Mouse (Mus musculus) embryo, embryonic 10.5 days (tissue): ENCODE data around the gene Gm1123.
A peak's percentile ranks its signal among the peaks of the same experiment; 100 is the strongest.

ENCODE experiments used
- DNase-seq: peaks from one replicate; pipeline ENCODE4 v3.0.0-alpha.2; 2015; ENCODE audit warnings: low spot score

Gene Gm1123

DNA sequence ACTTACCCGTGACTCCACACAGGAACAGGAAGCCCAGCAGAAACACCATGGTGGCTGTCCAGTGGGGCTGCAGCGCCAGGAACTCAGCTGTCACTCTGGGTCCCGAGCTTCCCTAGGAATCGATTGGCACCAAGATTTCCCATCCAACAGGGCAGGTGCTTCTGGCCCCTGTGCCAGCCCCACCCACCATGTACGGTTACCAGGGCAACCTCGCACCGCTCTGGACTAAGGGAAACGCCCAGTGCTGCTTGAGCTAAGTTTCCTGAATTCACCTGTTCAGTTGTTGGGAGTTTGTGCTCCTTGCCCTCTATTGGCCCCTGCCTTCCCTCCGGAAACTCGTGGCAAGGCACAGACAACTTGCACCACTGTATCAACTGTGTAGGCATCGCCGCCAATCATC lies at the start of gene Gm1123:
Gene Gm1123 (minus strand): TSS at position 141 of the 400 bp plus-strand sequence.
- DNase-seq = no peak

DNA sequence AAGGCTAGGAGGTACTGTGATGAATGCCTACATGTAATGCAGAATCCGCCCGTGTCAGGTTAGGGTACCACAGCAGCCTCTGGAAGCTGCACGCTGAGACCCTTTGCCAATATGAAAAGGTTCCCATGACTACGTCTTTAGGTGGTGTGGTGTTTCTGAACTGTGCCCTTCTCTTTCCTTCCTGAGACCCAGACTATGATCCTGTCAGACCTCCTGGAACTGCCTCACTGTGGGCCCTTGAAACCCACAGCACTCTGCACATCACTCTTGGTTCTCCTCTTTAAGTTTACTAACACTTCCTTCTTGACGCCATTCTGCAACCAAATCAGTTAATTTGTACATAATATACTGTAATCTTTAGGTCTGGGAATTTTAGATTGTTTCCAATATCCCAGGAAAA lies 46.2 kb upstream of the Gm1123 start:
- DNase-seq = no peak

DNA sequence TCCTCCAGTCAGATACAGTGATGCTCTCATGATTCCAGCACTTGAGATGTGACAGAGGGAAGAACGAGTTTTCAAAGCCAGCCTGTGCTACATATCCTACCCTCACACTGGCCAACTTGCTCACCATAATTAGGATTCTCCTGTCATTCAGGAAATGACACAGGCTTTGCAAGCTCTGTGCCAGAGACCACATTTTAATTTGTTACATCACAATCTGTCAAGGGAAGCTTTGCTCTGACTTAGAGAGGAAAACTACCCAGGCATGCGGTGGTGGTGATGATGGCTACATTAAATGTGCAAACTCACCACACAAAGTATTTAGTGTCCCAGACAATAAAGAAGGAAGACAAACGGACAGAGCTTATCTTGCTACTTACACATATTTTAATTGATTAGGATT lies 45.8 kb upstream of the Gm1123 start:
- DNase-seq = no peak

DNA sequence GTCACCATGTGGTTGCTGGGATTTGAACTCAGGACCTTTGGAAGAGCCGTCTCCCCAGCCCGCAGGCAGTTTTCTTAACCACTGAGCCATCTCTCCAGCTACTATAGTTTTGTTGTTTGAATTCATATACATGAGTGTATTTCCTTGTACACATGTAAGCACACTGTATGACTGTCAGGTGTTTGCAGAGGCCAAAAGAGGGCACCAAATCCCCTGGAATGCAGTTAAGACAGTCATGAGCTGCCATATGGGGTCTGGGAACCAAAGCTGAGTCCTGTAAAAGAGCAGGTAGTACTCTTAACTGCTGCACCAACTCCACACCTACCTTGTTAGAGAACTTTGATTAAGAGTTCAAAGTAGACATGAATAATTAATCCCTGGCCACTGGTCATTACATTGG lies 45.1 kb upstream of the Gm1123 start:
- no peak for DNase-seq

DNA sequence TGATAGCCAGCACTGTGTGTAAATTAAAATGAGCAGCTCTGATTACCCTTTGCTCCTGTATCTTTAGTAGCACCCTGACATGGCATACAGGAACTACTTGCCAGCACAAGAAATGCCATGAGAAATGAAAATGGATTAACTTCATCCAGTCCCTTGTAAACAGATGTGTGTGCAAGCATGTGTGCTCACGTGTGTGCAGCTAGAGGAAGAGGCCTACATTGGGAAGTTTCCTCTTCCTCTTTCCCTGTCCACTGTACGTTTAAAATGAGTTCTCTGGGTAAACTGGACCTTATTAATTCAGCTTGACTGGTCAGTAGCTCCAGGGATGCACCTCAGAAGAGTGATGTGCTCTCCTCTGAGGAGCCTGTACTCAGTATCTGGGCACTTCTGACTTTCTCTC lies 38.9 kb upstream of the Gm1123 start:
- no peak for DNase-seq

DNA sequence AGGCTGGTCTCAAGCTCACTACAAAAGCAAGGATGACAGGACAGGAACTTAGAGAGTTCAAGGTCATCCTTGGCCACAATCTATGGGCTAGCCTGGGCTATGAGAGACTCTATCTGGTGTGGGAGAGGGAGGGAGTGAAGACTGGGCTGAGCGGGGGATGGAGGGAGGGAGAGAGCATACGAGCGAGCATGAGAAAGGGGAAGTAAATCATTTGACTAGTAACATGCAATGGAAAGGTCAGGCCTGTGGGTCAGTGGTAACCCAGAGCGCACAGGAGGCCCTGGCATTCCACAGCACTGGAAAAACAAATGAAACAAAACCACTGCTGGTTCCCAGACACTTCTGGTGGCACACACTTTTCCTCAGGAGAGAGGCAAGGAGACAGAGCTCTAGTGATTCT lies 37.0 kb upstream of the Gm1123 start:
- DNase-seq = peak; percentile 51

DNA sequence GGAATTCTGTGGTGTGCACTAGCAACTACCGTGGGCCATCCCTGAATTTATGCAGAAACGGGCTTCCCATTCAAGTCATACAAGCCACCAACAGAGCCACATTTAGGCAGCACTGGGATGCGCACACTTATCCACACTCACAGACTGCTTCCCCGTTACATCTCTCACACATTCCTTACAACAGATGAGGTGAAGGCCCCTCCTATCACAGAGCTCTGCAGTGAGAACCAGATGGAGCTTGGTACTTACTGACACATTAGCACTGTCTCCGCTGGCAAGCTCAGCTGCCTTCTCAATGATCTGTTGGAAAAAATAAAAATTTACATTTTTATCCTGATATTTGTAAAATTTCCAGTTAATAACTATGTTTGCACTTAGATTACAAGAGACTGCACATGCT lies 29.8 kb upstream of the Gm1123 start:
- no peak for DNase-seq

DNA sequence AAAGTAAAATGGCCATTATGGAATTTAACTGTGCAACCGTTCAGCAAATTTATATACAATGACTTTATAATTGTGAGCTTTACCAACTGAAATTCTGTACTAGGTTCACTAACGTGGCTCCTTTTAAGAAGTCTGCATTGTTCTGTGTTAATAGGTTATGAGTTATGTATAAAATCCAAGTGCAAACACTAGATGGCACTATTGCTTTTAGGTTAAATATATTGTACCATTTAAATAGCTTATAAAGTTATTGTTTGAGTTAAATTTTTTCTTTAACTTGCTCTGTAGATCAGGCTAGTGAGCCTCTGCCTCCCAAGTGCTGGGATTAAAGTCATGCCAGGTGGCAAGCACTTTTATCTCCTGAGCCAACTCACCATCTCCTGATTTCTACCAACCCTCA lies 28.7 kb upstream of the Gm1123 start:
- DNase-seq = peak; percentile 71

DNA sequence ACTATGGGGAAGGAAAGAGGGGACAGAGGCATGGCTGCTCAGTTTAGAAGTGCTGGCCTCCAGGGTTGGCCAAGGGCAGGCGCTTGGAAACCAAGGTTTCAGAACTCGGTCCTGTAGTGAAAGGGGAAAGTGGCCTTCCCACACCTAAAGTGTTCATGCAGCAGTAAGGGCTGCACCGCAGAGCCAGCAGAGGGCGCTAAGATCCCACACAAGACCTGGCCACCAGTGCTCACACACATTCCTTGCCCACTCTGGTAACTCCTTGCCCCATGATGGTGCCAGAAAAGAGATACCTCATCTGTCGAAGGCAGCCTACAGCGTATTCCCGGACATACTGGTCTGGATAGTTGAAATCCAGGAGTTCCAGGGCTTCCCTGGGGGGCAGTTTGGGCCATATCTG lies 27.0 kb upstream of the Gm1123 start:
- DNase-seq = peak; percentile 81

DNA sequence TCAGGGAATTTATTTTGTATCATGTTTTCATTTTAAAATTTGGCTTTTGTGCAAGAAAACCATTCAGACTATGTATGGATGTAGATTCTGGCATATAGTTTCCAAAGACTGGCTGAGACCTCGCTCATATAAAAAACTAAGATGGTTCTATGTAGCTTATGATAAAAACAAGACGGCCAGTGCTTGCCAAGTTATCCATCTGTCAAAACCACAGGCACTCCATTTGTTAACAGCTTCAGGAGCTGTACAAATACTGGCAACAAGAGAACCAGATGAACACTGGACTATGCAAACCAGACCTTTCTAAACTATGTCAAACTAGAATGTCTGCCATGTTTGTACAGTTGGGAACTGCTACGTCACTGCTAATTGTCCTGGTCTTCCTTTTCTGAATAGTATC lies 22.2 kb upstream of the Gm1123 start:
- DNase-seq = no peak

DNA sequence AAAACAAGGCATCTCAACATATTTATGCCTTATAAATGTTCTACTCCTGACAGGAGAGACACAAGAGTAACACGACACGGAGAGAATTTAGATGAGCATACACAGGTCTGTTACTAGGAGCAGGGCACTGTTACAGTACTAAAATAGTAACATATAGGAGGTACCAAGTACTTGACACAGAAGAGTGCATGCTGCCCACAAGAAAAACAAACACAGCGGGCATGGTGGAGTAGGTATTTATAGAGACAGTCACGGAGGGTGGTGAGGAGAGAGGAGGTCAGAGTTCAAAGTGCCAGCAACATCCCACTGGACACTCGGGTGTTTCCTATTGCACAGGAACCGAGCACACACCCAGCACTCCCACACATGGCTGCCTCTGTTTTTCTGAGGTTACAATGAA lies 14.2 kb upstream of the Gm1123 start:
- DNase-seq = no peak

DNA sequence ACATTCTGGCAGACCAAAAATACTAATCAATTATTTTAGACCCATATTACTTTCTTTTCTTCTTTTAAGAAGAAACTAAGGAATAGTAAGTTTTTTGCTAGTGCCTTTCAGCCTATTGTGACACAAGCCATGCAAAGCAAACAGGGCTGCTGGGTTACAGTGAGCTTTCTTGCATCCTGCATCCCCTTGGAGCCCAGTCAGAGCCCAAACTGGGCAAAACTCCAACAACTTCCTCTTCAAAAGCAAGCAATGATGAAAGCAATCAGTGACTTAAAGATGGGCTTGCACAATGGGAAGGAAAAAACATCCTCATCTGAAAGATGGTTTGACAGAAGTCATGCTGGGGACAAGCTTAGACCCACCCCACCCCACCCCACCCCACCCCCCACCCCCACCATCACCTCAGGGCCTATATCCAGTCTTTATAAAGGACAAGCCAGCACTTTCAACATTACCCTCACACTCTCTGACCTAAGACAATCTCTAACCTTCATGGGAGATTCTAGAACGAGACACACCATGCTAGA lies 13.3 kb upstream of the Gm1123 start:
- no peak for DNase-seq

DNA sequence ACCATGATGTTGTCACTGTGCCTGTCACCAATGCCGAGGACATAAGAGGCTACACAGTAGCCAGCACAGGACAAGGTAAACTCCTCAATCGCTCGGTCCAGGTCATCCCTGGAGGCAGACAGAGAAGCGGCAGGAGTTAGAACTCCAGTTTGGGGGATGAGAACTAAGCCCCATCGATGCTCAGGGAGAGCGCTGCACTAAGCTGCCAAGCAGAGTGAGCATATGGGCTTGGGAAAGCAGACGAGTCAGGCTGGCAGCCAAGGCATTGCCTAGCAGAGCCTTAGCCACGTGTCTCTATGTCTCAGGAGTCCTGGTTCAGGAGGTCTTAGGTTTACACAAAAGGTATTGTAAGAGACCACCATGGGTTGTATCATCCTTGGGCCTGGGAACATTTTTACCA lies 9.2 kb upstream of the Gm1123 start:
- DNase-seq = no peak

DNA sequence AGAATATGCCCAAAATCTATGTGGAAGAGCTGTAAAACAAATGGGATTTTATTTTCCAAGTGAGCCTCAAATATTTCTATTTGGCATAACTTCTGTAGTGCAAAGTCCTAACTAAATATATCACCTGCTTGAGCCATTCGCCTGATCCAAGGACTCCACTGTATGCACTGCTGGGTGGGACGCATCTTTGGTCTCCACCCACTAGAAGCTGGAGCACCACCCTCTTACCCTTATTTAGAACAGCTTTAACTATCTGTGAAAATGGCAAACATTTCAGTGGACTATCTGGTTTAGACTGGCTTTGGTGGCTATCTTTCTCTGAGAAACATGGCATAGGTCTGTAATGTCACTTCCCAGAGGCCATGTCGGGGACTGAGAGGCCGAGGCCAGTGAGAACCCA lies 7.1 kb upstream of the Gm1123 start:
- no peak for DNase-seq

DNA sequence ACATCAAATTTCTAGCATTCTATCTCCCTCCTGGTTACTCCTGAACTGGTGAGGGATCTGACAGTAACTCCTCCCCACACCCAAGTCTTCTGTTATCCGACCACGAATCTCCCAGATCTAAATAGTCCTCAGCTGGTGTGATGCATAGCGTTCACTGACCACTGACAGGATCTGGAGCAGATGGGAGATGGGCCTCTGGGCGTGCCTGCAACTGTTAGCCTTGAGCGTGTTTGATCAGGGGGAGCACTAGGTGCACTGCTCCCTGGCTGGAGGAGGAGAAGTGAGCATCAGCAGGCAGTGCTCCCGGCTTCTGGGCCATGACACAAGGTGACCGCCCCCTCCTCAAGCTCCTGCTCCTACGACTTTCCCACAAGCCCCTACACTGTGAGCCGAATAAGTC lies 6.5 kb upstream of the Gm1123 start:
- DNase-seq = no peak

DNA sequence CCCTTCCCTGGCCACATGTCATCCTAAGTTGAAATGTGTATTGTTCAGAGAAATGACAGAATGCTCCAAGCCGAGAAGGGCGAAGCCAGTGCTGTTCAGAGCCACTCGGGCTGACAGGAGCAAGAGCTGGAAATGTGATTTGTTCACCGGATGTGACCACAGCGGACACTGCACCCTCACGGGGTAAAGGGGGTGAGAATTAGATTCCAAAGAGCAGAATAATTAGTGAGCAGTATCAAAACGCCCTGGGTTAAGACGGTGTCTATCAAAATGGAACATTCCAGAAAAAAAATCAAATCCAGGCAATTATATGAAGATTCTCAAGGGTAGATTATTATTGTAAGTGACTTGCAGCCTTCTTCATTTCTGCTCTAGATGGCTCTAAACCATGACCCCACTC lies 1.4 kb downstream of the Gm1123 start:
- DNase-seq = no peak

DNA sequence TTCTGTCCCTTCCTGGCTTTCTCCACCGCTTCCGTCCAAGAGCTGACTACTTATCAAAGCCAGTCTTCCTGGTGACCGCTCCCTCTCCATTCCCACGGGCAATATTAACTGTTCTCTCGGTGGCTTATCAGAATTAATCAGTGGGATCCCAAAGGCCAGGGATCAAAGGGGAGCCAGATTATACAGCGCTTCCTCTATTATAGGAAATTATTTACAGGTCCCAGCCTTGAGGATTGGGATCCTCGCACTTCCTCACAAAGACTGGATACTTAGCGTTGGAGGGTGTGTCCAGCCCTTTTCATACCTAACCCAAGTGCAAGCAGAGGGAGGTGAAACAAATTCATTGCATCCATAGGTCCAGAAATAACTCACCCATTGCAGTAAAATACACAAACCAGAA lies 3.5 kb downstream of the Gm1123 start:
- DNase-seq = no peak

DNA sequence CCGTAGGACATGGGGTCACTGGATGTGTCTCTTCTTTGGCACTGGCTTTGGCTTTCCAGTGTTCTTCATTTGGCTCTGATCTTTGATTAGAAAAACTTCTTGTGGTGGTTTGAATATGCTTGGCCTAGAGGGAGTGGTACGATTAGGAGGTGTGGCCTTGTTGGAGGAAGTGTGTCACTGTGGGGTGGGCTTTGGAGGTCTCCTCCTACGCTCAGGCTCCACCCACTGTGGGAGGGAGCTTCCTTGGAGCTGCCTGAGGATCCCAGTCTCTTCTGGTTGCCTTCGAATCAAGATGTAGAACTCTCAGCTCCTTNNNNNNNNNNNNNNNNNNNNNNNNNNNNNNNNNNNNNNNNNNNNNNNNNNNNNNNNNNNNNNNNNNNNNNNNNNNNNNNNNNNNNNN lies 13.8 kb downstream of the Gm1123 start:
- no peak for DNase-seq

DNA sequence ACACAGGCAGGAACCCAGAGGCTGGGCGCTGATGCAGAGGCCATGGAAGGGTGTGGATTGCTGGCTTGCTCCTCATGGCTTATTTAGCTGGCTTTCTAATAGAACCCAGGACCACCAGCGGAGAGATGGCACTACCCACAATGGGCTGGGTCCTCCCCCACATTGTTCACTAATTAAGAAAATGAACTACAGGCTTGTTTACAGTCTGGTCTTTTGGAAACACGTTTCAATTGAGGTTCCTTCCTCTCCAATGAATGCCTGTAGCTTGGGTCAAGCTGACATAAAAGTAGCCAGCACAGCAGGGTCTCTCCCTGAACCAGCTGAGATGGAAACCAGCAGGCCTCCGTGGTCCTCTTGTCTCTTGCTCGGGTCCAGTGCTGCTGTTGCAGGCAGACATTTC lies 14.3 kb downstream of the Gm1123 start:
- no peak for DNase-seq

DNA sequence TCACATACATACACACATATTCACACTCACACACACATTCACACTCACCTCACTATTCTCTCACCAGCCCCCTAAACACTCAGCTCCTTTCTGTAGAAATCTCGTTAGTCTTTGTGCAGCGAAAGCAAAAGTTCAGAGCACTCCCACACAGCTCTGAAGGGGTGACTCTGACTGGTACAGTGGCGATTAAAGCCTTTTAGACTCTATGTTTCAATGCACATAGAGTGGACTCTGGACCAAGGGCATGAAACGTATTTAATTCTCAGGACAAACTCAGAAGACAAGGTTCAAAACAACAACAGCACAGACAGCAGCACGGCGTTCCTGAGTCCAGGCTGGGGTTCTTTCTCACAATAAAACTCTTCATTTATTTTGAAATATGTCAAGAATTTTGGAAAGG lies 17.8 kb downstream of the Gm1123 start:
- DNase-seq = no peak

DNA sequence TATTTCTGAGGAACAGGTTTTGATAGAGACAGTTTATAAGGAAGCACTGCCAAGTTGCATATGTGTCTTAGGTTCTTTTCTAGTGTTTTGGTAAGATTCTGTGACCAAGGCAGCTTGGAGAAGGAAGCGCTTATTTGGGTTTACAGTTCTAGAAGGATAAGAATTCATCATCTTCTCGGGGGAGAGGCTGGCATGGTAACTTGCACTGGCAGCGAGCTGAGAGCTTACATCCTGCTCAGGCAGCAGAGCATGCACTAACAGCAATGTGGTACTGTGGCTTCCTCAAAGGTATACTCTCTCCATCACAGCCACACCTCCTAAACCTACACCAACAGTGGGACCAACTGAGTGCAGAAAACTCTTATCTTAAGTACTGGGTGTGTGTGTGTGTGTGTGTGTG lies 18.8 kb downstream of the Gm1123 start:
- no peak for DNase-seq

DNA sequence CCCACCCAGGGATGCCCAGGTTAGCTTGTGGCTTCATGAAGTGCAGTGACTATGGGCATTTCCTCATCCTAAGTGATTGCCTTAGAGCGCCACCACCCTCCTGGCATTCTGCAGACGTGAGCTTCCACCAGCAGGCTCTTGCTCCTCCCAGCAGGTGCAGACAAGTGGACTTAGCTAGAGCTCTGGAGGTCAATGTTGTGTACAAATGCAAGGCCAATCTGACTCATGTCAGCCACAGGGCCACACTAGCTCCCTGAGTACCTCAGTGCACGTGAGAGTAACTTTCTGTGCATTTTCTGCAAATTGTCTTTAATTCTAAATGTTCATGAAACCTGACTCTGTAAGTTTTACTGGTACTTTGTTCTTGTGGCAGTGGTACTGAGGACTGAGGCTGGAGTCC lies 19.2 kb downstream of the Gm1123 start:
- DNase-seq = no peak

DNA sequence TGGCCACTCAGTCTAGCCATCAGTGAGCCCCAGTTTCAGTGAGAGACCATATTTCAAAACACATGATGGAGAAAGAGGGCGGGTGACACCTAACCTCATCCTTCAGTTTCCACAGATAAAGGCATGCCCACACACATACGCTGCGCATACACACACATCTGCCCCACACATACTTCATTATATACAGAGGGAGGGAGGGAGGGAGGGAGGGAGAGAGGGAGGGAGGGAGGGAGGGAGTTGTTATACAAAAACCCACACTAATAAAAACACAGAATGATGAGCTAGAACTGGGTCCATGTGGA lies 25.7 kb downstream of the Gm1123 start:
- no peak for DNase-seq

DNA sequence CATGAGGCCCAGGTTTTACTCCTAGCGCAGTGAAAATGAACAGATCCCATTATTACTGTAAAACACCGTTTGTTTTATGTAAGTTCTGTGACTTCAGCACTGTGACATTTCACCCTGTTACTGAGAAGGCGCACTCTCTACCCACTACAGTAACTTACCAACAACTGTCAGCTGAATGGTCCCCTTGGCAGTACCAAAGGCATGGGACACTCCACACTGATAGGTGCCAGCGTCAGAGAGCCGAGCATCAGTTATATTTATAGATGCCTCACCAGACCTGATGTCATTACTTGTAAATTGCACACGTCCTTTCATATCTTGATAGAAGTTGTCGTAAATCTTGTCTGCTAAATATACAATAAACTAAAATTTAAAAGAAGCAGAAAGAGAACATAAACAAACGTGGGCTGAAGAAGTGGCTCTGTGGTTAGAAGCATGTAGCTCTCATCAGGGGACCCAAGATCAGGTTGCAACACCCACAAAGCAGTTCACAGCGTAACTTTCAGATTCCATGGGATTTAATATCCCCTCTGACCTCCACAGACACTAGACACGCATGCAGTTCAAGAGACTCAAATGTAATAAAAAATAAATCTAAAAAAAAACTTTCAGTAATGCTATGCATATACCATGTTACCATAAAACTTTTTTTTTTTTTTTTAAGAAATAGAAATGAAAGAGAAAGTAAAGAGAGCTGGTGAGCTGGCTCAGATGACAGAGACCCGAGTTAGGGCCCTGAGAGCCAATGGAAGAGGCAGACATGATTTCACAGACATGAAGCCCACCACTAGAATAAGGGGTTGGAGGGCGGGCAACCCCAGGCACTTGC lies 26.2 kb downstream of the Gm1123 start:
- DNase-seq = no peak
